Mouse (Mus musculus) embryo, embryonic 10 days (tissue): ENCODE data around the gene Fkbp1a.

Source experiments
- DNase-seq: peaks from one replicate; pipeline ENCODE4 v3.0.0-alpha.2; 2015; ENCODE audit warnings: low spot score

Fkbp1a gene

DNA sequence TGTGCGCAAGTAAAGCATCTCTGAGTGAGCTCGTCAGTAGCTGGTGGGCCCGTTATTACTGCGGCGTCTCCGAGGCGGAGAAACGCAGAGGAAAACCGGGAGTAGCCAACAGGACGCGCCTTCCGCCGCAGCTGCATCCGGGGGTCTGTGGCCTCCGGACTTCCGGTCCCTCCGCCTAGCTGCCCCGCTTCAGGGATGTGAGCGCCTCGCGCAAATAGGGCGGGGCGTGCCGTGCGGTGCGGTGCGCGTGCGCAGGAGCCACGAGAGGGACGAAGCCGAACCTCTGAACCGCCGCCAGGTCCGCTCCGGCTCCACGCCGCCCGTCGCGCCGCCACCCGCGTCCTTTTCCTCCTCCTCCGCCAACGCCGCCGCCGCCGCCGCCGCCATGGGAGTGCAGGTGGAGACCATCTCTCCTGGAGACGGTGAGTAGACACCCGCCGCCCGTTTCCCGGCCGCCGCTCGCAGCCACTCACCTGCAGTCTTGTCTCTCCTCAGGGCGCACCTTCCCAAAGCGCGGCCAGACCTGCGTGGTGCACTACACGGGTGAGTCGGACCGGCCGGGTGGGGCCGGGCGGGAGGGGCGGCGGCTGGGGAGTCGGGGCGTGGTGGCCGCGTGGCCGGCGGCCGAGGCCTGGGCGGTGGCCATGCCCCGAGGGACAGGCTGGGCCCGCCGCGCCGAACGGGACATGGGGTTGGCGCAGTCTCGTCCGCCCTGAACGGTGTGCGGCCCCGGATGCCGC lies at the start of gene Fkbp1a:
Gene Fkbp1a (plus strand): TSS at position 161 of the 740 bp plus-strand sequence.
- DNase-seq = peak; percentile 98

DNA sequence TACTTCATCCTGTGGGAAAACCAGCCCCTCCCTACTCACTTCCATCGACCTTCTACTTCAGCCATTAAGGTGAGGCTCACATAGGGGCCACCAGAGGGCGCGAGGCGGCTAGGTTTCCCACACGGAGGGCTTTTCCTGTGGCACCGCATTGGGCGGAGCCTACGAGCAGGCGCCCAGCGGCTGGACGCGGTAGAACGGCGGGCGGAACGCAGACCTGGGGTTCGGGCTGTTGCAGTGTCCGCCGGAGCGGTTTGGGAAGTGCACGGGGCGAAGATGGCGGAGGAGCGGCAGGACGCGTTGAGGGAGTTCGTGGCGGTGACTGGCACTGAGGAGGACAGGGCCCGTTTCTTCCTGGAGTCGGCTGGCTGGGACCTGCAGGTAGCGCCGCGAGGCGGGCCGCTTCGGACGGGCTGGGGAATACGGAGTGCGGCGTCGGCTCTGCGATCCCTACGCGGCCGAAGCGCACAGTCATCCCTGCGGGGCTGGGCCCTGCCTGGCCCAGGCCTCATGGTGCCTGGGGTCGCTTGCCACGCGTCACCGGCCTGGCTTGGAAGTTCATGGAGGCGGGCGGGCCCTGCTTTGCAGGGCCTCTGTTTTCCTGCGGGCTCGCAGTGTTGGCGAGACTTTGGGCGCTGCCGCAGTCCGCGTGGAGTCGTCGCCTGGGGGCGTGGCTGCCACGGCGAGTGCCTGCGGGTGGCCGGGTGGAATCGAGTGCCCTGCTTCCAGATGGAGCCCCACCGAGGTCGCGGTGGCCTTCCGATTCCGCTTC lies 48.1 kb upstream of the Fkbp1a start, which contains the start of gene Nsfl1c:
Gene Nsfl1c (plus strand): TSS at position 148 of the 769 bp plus-strand sequence.
- DNase-seq = peak; percentile 96

DNA sequence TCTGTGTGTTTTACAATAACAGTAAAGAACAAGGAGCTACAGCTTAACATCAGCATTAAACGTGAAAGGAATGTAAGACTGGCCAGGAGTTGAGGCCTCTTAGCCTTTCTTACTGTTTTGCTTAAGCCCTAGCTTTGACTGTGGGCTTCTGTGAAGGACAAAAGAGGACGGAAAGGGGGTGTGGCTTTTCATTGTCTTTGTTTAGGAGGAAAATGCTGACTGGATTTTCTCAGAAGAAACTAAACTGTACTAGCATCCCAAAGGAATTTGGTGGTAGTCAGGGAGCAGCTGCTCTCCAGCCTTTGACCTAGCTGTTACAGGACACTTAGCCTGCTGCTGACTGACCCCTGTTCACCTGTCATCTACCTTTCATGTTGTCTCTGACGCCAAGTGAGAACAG lies 43.9 kb upstream of the Fkbp1a start:
- no peak for DNase-seq

DNA sequence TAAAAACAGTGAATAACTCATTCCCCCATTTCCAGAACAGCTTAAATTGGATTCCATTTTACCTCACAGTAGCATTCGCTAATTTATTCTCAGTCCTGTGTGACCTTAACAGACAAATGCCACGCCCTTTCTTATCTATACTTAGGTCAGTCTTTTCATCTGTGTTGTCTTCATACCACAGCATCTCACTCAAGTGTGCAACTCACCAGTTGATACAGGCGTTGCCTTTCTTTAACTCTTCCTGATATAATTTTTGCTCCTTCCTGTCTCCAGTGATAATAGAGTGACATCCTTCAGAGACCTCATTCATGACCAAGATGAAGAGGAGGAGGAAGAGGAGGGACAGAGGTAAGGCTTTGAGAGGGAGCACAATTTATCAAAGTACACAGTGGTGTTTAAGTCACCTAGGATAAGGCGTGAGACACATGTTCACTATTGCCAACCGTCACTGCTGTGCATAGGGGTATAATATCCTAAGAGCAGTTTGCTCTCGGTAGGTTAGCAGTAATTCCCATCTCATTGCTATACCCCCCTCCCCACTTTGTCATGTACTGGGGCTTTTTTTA lies 41.8 kb upstream of the Fkbp1a start:
- no peak for DNase-seq

DNA sequence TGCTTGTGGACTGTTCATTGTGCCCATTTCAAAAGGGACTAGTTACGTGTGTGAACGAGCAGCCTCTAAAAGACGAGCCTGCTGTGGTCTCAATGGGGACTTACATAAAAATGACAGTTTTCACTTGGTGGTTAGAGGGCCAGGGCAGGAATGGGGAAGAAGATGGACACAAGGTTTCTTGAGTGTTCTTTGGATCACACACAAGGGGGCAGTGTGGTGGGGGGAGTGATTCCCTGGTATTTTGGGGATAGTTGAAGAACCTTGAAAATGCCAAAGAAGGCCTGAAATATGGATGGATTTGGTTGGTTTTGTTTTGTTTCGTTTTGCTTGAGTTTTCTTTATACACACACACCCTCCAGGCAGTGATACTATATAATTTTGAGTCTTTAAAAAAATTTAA lies 38.1 kb upstream of the Fkbp1a start:
- DNase-seq = no peak

DNA sequence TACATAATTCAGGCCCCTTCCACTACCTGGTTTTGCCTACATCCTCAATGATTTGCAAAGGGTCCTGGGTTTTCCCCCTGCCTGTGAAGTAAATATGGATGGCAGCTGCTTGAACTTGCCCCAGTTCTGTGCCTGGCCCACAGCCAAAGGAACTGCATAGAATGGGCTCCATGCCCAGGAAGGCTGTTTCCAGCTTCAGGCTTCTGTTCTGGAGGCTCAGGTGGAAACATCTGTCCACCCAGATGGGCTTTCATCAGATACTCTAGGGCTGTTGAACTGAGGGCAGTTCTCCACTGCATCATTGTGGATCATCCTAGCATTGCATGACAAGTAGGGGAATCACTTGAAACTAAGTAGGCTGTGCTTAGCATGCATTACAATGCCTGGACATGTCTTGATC lies 30.1 kb upstream of the Fkbp1a start:
- DNase-seq = no peak

DNA sequence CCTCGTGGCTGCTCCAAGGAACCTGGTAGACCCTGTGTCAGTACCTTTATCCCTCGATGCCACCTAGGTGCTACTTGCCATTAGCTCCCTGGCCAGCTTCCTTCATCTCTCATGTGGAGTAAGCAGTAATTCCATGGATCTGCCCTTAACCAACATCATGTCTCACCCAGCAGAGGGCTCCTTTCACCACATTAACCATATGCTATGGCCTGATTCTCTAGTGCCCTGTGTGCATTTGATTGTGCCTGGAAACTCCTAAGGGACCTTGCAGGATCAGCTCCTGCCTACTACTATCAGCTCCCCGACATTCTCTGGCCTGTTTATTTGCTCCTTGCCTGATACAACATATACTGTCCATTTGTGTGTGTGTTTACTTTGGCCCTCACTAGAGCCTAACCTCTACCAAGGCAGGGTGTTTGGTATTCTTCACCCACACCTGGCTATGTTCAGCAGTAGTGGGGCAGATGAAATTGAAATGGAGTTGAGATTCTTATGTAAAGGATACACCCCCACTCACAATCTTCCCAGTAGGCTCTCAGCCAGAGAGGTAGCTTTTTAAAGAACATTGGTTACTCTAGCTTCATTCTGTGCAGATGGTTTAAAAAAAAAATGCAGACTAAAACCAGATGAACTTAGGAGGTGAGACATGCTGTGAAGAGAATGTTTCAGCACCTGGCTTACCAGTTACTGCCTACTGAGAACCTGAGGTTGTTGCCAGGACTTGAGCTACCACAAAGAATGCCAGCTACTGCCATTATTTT lies 28.6 kb upstream of the Fkbp1a start:
- no peak for DNase-seq

DNA sequence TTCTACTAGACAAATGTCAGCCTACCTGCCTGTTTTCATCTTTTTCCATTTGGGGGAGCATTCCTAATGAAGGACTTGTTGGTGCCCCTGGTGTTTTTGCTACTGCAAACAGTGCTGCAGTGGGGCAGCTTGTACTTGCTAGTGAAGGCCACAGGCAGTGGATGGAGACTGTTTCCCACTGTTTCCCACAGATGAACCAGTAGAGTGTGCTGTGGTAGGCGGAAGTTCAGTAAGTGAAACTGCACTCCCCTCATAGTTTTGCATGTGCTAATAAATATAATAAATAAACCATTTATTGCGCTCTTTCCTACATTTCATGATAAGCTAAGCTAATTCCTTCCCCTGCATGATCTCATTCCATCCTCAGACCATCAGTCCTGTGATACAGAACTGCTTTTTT lies 23.3 kb upstream of the Fkbp1a start:
- no peak for DNase-seq

DNA sequence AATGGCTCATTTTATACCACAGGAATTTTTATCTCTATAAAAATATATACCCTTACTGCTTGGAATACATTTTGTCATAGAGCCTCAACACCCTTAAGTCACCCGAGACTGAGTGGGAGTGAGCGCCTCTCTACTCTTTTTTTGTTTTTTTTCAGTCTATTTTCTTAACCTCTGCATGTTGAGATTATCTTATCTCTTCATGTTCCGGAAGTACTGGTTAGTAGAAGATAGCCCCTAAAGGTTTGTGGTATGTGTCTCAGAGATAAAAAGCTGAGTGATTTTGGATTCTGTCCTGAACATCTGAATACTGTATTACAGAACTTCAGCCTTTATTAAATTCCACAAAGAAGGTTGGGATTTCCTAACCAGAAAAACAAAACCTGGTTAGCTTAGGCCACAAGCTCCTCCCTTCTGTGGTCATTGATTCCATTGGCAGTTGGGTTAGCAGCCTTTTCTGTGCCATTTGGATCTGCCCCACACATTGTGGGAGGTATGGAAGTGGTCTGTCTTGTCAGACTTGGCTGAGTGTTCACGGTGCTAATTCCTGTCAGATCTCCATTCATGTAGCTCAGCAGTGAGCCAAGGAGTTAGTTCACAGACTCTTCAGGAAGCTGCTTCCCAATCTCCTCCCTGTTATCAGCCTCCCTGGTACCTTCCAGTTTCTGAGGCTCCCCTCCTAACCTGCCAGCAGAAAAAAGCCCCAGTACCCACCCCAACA lies 17.8 kb upstream of the Fkbp1a start:
- DNase-seq = no peak

DNA sequence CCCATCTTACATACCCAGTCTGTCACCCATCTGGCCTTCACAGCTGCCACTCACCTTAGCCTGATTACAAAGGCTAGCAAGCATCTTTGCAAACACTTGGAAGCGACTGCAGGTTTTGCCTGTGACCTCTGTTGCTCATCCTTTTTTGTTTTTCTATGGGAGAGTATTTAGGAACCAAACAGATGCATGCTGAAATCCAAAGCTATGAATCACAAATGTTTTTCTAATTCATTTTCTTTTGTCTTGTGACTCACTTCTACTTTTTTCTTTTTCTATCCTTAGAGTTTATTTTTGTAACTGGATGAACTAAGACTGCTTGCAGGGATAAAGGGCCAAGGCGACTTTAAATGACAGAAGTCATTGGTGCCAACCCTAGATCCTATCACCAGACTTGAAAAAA lies 16.8 kb upstream of the Fkbp1a start:
- DNase-seq = no peak

DNA sequence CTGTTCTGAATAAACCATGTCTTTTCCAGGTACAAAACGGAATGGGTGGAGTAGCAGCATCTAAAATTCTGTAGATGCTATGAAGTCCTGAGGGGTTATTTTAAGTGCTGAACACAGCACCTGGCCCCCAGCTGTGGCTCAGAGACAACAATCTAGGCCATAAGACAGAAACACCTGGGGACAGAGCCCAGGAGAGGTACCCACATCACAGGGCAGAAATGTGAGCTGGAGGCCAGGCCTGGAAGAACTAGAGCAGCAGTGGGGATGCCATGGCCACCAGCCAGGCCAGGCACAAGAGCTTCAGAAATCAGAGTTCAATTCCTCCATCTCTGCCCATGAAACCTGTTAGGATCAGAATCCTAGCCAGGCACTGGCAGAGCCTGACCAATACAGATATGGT lies 14.2 kb upstream of the Fkbp1a start:
- no peak for DNase-seq

DNA sequence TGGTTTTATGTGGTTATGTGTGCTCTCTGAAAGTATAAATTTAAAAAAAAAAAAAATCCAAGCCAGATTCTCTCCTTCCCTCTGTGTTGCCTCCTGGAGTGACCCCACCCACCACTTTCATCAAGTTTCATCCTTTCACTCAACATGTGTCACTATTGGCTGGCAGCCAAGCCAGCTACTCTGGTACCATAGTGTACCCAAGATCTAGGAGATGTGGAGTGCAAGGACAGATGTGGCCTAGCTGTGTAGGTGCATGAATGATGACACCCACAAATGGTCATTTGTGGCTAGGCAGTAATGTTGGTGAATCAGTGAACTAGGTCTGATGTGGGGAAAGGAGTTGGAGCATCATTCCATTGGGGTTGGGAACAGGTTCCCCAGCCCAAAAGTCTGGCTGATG lies 13.1 kb upstream of the Fkbp1a start:
- no peak for DNase-seq

DNA sequence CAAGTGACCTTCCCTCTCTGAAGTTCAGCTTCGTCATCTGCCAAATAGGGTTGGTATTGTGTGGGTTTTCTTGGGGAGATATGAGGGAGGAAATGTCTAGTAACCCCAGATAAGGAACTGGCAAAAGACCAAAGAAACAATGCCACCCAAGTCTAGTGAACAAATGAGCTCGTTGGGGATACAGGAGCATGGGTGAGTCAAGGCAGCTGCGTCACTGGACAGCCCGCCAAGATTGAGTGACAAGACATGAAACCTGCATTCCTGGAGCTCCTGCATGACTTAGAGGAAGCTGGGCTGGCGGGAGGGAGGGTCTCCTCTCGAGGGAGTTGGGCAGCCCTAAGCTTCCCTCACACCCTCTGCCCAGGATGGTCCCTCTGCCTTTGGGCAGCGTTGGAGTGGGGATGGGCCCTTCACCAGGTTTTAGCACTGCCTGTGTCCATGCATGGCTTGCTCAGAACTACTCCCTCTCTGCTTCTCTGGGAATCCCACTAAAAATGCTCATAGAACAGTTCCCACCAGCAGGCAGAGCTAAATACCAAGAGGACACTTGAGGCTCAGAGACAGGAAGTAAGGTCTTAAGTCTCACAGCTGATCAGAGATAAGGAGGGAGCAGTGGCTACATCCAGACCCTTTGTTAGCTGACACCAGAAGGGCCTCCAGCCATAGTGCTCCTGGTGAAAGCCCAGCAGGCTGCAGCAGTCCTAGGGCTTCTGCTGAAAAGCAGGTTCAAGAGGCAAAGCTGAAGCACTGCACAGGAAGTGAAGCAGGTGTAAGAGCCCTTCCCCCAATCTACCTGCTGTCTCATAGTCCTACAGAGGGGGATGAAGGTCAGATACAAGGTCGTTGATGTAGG lies 11.7 kb upstream of the Fkbp1a start:
- DNase-seq = no peak

DNA sequence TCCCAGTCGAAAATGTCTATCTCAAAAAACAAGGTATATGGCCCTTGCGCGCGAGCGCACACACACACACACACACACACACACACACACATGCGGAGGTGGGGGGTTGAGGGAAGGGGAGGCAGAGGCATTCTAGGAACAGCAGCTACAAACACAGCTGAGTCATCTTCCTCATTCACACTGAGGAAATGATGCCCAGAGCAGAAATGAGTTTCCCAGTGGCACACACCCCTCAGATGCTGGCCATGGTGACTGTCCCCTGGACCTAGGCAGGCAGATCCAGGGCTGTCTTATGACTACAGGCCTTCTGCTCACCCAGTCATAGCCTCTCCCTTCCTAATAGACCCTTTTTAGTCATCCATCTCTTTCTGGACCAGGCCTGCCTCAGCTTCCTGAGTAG lies 8.7 kb upstream of the Fkbp1a start:
- DNase-seq = no peak

DNA sequence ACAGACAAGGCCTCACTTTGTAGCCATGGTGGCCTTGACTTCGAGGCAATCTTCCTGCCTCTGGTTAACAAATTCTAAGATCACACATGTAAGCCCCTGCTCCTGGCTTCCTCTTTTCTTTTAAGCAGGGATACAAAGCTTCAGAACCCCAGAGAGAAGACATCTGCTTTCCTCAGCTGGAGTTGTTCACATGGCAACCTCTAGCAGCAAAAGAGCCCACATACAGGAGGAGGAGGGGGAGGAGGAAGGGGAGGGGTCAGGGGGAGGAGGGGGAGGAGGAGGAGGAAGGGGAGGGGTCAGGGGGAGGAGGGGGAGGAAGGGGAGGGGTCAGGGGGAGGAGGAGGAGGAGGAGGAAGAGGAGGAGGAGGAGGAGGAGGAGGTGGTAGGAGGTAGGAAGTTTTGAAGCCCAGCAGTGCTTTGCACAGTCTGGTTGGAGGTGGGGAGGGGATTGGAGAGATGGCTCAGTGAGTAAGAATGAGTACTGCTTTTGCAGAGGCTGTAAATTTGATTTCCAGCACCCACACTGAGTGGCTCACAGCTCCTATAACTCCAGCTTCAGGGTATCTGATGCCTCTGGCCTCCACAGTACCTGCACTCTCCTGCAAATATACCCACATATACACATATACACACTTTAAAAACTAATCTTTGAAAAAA lies 6.2 kb upstream of the Fkbp1a start:
- DNase-seq = peak; percentile 35

DNA sequence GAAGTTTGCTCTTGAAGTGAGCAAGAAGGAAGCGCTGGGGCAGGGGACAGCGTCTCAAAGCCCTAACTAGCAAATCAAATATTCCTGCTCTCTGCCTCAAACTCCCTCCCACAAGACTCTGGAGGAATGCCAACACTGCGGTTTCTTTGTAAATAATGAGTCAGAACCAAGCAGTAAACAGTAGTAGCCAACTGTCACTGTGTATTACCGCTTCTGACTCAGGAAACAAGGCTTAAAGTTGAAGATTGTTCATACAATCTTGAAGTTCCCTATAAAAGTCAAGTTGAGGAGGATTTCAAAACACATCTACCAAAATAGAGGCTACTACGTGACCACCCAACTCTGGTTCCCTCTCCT lies 5.7 kb upstream of the Fkbp1a start:
- DNase-seq = no peak

DNA sequence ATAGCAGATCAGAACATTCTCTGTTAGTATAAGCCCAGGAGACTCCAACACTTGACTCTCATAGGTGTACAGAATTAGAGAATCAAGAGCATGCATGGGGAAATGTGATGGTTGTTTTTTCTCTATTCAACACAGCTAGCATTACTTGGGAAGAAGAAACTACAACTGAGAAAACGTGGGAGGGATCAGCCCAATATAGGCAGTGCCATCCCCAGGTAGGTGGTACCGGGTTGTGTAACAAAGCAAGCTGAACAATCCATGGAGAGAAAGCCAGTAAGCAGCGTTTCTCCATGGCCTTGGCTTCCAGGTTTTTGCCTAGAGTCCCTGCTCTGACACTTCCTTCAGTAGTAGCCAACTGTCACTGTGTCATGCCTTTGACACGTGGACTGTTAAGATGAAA lies 3.6 kb upstream of the Fkbp1a start:
- no peak for DNase-seq

DNA sequence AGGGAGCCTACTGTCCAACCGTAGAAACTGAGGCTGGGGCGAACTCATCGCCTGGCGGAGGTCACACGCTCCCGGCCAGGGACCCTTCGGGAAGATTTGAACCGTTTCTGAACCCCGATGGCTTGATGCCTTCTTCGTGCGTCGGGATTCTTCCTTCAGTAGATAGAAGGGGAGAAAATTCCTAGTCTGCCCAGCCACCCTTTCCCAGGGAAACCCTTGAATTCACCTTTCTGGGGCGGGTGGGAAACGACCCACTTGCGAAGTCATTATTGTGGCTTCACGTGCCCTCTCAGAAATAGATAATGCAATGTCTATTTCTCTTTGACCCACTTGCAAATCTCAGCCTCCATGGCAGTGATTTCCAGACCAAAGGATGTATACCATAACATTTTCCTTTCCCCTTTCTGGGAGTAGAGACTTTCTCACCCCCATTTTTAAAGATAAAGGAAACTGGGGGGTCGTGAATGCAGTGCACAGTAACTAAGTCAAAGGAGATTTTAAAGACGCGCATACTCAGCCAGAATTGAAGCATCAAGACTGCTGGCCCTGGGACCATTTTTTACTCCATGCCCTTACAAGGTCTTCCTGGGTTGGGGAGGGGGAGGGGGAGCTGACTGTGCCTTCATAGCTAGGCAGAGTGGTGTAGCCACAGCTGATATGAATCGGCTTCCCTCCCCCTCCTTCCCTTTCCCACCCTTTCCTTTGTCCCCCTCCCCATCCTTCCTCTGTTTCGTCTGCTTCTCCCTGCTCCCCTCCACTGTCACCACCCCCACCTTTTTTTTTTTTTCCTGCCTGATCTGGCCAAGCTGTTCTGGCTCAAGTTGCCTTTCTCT lies 996 bp downstream of the Fkbp1a start:
- peak; percentile 56 for DNase-seq

DNA sequence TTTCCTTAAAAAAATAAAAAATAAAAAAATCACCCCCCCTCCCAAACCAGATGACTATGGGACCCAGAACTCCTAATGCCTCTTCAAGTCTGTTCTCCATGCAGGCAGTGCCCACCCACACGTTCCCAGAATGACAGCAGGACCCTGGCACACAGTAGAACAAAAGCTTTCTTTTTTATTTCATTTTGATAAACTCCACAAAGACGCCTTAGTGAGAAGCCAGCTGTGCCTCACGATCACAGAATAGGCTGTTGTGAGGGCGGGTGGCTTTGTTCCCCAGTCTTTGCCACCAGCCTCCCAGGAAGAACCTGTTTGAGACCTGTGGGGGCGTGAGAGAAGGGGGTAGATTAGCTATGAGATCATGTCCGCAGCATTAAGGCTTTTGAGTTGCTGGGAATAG lies 2.4 kb downstream of the Fkbp1a start:
- no peak for DNase-seq

DNA sequence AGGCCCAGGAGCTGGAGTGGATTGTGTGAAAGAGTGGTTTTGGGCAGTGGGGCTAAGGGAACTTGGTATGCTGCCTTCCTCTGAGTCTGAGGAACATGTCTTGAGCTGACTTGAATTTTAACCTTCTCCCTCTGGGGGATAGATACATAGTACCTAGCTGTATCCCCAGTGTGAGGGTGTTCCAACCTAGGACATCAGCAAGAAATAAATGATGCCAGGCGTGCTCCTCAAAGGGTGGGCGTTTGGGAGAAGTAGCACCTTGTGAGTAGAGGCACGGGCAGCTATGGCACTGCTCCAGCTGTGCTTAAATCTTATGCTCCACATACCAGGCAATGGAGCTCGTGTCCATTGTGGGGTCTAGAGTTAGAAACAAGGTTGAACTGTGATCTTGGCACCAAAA lies 4.3 kb downstream of the Fkbp1a start:
- DNase-seq = no peak
